Mouse (Mus musculus) kidney, adult 8-10 months (tissue): ENCODE results near the gene Slc13a3.
A peak's percentile ranks its signal among the peaks of the same experiment; 100 is the strongest.

ENCODE experiments used
- DNase-seq, 2 experiments: peaks; one replicate each; pipeline ENCODE4 v3.0.0; 2022

Slc13a3 gene

DNA sequence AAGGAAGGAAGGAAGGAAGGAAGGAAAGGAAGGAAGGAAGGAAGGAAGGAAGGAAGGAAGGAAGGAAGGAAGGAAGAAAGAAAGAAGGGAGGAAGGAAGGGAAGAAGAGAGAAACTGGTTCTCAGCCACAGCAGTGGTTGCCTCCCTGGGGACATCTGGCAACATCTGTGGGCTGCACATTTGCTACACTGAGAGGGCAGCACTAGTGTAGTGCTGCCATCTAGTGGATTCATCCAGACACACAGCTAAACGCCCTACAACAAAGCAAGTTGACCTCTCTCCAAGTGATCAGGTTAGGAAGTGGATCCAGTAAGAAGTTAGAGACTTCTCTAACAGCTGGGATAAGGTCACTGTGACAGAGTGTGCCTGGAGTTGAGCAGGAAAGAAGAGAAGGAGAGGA is 112.2 kb downstream of the Slc13a3 start:
- DNase-seq, result peak; percentile 29 to 58
